Mouse (Mus musculus): ENCODE data around the gene 4930568D16Rik. TPM values are rescaled to one million over a fixed set of nuclear protein-coding genes. Genes with fewer than 3 reads are reported as not detected.

4930568D16Rik gene
- total RNA-seq, 4 experiments from 2014 or later = not detected

DNA sequence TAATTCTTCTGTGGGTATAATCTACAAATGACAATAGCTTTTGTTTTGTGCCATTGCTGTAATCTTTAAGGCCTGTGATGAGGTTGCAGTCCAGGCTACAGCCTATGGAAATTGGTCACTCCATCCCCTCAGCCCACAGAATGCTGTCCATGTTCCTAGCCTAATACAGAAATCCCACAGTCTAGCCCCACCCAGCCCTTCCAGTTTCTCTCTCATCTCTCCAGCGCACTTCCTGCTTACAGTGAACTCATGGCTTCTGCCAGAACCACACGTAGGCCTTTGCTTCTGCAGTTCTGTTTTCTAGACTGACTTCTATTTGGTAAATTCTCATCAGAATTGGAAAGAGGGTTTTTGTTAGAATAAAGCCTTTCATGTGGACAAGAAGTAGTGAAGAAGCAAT, 21.5 kb downstream of the 4930568D16Rik start:
- no peak for DNase-seq (ENCODE audit: low spot score in 2 of 2)

DNA sequence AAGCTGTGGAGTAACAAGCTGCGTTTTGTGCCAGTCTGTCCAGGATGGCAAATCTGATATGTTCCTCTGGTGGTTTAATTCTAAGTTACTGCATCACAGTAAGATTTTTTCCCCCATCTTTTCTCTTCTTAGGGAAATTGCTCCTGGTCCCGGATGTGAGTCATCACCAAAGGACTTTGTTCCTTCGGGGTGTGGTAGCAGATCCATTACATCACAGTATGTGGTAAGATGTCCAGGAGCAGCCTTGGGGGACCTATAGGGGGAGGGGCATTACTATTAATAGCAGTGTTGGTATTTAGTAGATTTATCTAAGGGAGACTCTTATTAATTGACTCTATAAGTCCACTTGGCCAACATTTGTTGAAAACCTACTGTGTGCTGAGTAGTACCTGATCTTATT, 24.9 kb downstream of the 4930568D16Rik start:
- no peak for DNase-seq (ENCODE audit: low spot score in 2 of 2)

DNA sequence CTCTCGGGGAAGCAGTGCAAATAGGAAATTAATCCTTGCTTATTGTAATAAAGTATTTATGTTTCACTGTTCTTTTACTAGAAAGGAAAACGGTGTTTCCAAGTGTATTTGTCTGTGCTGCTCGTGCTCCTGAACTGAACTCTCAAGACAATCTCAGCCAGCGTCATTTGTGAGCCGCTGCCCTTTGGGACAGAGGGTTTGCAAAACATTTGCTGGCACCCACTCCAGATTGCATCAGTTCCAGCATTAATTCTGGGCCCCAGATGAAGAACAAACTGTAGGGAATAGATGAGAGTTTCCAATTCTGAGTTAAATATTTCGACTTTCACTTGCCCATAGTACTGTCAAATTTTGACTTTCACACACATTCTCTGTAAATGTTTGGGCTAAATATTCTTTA, 28.8 kb downstream of the 4930568D16Rik start:
- DNase-seq (ENCODE audit: low spot score in 2 of 2) = peak; percentile 24 to 44

DNA sequence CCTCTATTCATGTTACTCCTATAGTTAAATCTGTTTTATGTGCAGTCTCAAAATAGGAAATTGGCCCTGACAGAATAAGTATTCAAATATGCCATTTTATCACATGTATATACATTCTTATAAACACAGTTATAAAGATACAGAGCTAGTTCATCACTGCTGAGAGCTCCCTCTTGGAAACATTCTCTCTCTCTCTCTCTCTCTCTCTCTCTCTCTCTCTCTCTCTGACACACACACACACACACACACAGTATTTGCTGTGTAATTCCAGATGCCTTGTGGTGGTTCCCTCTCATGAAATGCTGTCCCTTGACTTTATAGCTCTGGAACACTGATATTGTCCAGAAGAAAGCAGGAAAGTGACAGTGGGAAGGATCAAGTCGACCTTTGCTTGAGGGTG, 29.5 kb downstream of the 4930568D16Rik start:
- DNase-seq (ENCODE audit: low spot score in 2 of 2) = no peak

DNA sequence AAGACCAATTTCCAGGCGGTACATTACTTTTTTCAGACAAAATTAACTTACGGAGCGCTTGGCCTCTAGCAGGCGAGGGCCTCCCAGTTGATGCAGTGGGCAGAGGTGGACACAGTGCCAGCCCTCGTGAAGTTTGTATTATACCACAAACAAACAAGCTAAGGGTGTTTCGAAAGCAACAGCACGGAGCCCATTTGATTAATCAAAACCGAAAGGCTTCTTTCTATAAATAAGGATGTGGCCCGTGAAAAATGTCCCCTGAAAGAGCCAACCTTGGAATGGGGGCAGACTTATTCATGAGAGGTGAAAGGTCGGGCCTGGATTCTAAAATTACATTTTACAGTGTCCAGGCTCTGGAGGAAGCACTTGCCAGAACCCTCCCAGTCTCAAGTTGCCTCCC, 30.1 kb downstream of the 4930568D16Rik start:
- DNase-seq (ENCODE audit: low spot score in 2 of 2) = peak; percentile 27 to 32

DNA sequence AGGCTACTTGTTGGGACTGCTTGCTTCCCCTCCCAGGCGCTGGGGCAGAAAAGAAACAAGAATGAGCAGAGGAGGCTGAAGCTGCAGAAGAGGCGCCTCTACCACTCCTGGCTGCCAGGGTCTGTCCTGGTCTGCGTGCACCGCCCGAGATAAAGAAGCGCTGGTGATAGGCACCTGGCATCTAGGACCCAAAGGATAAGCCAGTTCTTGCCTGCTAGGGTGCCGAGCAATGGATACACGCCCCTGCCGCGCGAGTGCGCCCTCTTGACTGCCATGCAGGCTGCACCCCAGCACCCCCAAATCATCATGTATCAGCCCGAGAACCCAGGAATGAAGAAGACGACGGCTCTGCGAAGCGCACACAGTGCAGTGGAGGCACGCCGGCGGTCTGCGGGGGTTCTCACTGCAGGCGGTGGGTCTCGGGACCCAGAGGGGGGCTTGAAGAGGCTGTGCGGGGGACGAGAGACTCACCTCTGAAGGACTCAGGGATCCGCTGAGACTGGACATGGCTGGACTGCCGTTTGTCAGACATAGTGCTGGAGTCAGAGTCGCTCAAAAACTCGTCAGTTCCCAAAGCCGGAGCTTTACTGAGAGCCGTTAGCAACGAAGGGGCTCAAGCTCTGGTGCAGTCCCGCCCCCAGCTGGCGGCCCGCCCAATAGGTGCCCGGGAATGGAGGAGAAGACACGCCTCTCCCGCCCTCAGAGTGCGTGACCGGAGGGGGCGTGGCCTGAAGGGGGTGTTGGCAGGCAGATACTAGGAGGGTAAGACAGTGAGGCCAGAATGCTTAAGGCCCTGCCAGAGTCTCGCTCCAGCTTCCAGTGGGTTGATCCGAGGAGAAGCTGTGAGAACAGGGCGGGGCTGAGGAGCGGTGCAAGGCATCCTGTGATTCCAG, 30.9 kb downstream of the 4930568D16Rik start, which contains the start of gene Stom:
Gene Stom (minus strand): TSS at position 589 of the 893 bp plus-strand sequence.
- DNase-seq (ENCODE audit: low spot score in 2 of 2) = peak; percentile 99 to 100

DNA sequence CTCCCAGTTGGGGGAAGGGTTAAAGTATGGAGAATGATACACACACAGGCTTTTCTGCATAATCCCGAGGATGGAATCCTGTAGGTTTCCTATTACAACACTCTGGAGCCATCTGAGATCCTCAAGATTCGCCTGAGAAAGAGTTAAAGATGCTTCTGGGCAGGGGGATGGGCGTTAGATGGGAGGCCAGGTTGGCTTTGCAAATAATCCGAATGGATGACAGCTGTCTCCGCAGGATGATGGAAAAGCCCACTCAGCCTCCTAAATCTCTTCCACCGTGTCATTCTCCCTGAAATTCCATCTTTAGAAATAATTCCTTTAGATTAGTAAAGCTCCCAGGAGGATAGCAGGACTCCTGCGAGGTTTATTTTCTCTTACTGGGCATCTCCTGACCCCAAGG, 31.9 kb downstream of the 4930568D16Rik start:
- no peak for DNase-seq (ENCODE audit: low spot score in 2 of 2)

DNA sequence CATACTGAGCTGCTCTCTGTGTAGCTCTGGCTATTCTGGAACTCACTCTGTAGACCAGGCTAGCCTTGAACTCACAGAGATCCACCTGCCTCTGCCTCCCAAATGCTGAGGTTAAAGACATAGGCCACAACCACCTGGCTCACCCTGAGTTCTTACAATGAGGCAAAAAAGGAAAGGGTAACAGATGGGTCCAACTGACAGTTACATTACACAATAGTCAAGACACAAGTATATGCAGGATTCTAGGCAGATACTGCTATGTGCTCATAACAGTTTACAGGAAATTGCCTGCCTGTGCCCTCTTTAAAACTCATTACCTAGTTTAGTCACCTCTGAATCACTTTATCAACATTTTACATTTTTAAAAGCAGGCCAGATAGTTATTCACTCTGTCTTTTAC, 33.9 kb downstream of the 4930568D16Rik start:
- DNase-seq (ENCODE audit: low spot score in 2 of 2) = no peak

DNA sequence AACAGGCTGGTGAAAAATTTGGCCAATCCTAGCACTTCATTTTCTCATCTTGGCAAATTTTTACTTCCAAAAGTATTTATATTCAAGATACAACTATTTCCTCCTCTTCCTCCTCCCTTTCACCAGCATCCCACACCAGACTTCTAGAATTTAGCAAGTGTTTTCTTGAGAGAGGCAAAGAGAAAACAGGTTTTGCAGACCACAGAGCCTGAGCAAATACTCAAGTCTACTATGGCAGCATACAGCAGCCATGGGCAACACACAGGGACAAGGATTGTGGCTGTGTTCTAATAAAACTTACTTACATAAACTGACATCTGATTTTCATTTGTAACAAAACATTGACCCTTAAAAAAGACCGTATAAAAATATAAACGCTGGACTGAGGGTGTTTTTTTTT, 36.3 kb downstream of the 4930568D16Rik start:
- DNase-seq (ENCODE audit: low spot score in 2 of 2) = no peak

DNA sequence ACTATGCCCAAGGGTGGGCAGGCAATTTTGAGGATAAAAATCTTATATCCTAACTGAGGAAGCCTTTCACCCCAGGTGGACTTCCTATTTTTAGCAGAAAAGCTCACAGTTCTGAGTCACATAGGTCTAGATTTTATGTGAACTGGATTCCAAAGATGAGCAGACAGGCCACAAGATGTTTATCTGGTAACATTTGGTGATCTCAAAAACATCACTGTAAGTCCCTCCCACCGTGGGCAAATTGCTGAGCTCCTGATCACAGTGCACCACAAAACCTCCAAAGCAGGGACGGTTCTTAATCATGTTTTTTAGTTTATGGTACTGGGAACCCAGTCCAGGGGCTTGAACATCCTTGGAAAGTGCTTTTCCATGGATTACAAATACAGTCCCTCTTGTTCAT, 38.5 kb downstream of the 4930568D16Rik start:
- DNase-seq (ENCODE audit: low spot score in 2 of 2) = no peak

DNA sequence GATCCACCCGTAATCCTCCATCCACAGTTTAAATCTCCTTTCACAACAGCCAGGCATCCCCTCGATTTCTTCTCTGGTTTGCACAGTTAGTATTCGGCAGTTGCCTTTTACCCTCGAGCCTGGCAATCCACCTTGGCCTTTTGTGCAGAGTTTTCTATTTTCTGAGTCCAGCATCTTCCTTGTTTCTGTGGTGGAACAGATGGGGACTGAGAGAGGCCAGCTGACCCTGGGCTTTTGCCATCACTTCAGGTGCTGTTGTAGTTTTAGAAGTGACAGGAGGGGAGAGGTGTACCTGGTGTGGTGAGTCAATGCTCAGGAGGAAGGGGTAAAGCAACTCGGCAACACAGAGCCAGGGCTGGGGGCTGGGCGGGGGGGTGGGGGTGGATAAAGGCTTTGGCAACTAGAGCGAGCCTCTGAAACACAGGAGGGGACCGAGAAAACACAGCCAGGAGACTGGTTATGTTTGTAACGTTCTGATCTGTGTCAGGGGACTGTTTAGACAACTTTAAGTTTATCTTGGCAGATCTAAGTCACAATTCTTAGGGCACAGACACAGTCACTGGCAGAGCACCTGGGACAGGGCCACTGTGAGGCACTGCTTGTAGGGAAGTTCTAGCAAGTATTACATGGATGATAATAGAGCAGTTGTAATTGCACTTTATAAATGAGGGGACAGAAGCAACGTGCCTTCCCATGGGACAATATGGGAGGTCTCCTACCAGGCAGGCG, 39.3 kb downstream of the 4930568D16Rik start:
- no peak for DNase-seq (ENCODE audit: low spot score in 2 of 2)

DNA sequence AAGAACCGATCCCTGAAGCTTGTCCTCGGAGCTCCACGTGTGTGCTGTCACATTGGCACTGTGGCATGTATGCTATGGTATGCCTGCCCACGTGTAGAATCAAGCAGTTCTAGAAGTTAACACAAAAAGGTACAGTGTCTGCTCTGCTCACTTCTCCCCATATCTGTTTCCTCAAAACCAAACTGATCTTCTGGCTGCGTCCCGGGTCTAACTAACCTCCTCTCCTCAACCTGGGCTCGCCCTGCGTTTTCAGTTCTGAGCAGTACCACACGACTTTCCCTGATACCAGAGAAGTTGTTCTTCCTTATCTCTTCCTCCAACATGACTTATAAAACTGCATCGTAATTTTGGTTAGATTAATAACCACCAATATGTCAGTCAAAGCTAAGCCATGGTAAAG, 39.9 kb downstream of the 4930568D16Rik start:
- DNase-seq (ENCODE audit: low spot score in 2 of 2) = no peak

DNA sequence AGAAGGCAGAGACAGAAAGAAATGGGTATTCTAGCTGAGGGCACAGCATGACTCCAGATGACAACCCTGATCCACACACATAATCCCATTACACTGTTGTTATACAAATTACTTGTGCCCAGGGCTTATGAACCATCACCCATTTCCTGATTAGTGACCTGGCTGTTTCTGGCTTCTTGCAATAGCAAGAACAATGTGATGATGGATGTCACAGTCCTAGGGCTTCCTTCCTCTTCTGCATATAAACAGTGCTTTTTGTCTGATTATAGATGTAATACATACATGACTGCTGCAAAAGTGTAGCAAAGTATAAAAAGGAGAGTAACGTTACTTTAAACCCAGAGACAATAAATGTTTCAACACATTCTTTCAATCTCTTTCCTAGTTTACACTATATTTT, 40.6 kb downstream of the 4930568D16Rik start:
- no peak for DNase-seq (ENCODE audit: low spot score in 2 of 2)

DNA sequence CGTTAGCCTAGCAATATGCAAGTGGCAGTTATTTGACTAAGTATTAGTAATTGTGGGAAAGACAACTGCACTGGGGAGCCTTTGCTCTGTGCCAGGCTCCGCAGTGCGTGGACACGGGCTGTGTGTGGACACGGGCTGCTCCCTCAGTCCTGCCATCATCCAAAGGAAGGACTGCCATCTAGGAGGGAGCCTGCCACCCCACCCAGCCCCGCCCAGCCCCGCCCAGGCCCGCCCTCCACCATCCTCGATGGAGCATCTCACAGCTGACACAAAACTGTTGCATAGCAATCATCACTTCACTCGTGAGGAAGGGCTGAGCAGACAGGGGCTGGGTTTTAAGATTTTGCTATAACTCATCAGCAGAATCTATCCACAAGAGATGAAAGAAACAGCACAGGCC, 41.6 kb downstream of the 4930568D16Rik start:
- DNase-seq (ENCODE audit: low spot score in 2 of 2) = no peak

DNA sequence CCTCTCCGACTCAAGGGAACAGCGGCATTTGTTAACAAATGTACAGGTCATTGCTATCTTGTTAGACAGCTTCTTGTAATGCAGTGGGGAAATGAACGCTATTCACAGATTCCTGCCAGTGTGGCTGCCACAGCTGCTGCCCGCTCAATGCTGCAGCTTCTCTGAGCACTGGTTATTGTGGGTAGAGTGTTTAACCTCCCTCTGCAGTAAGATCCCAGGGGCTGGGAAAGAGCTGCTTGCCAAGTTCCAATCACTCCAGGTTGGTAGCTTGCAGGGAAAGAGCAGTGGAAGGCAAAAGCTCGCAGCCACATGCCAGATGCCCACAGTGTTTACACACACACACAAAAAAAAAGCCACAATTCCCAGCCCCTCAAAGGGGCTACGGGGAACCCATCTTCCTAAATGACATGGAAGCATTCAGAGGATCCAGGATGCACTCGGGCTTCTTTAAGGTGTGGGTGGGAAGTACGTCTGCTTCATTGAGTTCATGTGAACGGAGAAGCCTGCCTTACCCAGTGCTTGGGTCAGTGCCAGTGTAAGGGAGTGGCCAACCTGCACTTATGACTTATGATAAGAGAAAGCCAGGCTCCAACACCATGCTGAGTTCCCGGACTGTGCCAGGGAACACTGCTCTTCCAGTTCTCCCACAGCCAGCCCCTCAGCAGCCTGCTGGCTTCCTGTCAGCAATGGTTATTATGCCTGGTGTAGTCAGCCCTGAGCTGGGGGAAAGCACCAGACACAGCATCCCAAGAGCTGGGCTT, 44.9 kb downstream of the 4930568D16Rik start:
- no peak for DNase-seq (ENCODE audit: low spot score in 2 of 2)

DNA sequence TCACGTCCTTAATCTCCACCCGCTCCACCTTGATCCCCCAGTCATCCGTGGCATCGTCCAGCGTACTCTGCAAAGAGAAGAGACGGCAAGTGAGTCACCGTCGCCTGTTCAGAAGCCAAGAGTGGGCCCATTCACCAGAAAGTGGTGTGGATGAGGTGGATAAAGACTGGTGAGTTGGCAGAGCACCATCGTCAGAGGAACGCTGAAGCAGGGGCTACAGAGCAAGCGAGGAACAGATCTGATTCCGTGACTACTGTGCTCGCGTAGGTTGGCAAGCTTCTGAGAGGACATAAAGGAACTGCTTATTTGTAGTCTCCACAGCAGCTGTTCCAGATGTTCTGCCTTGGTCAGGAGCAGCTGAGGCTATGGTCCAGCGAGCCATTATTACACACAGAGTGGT, 47.1 kb downstream of the 4930568D16Rik start:
- no peak for DNase-seq (ENCODE audit: low spot score in 2 of 2)

DNA sequence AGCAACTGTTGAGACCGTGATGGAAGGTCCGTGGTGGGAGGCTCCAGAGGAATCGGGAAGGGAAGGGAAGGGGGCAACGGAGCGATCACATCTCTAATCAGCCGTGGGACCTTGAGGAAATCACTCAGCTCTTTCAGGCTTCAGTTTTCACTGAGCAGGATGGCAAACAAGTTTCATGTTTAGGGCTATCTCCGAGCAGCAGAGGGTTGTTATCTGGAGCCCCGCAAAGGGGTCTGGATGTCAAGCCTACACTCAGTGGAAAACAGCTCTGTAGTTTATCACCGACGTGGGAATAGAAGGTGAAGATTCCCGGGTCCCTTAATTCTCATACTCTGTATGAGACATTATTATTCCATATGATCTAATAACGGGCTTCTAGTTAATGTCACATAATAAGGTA, 49.1 kb downstream of the 4930568D16Rik start:
- DNase-seq (ENCODE audit: low spot score in 2 of 2) = no peak

DNA sequence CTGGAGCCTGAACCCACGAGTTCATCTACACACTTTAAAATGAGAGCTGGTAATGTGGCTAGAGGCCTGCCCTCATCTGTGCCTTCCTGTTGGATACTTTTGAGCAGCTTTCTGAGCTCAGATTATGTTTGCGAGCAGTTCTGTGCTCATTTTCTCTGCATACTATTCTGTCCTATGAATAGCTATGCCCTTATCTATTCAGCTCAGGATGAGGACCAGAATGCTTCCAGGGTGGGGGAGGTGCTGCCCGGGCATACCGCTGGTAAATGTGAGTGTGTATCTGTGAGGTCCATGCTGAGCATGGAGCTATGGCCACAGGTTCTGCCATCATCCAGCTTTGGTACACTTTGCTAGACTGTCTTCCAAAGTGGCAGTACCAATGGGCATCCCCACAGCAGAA, 49.9 kb downstream of the 4930568D16Rik start:
- DNase-seq (ENCODE audit: low spot score in 2 of 2) = no peak

DNA sequence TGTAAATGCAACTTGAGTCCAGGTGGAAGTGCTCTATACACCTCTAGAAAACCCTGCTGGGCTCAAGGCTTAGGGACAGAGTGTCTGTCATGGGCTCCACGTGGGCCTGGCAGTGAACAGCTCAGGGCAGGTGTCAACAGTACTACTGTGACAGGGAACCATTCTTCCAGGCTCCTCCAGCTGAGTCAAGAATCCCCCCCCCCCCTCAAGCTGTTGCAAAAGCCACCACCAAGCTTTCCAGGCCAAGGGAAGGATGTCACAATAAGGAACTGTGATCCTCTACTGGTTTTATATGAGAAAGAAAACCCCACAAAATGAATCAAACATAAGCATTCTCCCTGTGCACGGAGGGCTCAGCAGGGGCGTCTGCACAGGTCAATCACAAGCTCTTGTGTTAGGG, 53.2 kb downstream of the 4930568D16Rik start:
- no peak for DNase-seq (ENCODE audit: low spot score in 2 of 2)

DNA sequence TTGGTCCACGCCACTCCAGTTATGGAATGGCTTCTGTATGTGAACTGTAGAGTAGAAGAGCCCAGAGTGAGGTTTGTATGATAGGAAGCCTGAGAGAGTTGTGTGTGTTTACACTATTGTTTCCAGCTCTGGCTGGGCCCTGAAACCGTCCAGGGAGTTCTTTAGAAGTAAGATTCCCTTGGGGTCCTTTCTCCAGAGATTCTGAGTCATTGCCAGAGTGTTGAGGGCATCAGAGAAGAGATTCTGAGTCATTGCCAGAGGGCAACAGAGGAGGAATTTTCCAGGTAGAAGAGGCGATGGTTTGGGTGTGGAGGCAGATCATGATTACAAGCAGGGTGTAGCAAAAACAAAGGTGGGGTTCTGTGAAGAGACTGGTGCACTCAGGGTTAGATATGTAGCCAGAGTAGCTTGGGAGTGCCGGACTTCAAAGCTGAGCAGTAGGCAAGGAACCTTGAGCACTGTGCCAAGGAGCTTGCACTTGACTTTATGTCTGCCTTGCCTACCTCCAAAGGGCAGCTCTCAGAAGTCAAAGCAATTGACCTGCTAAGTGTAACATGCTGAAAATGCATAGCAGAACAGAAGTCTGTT, 57.5 kb downstream of the 4930568D16Rik start:
- DNase-seq (ENCODE audit: low spot score in 2 of 2) = no peak

DNA sequence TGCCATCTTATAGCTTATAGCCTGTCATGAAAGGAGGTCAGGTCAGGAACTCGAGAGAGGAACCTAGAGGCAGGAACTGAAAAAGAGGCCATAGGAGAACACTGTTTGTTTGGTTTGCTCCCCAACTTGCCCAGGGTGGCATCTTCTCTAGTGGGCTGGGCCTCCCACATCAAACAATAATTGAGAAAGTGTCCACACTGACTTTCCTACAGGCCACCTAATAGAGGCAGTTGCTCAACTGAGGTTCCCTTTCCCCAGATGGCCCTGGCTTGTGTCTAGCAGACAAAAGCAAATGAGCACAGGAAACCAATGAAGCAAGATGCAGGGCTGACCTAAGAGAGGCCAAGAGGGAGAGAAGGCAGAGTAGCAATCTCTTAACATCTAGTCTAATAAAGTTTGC, 59.4 kb downstream of the 4930568D16Rik start:
- DNase-seq (ENCODE audit: low spot score in 2 of 2) = no peak
